Mouse (Mus musculus) liver, adult (tissue): Measurements from ENCODE around the gene Tmem37.

Experiments used
- GATA4 ChIP-seq: IDR thresholded peaks from 2 replicates; pipeline ENCODE4 v1.6.1; 2014; ENCODE audit warnings: mild to moderate bottlenecking, low read length; ENCODE audit not compliant: insufficient replicate concordance

Tmem37 gene

GRCm38 (mm10) chr1:120074931-120075330, 1.1 kb upstream of the Tmem37 start:
- no peak for TF ChIP-seq GATA4

- no peak for TF ChIP-seq GATA4
Measured at GRCm38 (mm10) chr1:120074307-120074702, 431 bp upstream of the Tmem37 start.

GRCm38 (mm10) chr1:120072900-120073299, 974 bp downstream of the Tmem37 start:
- TF ChIP-seq GATA4, result peak; percentile 41; the same call in 1 of the 2 replicates

GRCm38 (mm10) chr1:120071133-120071532, 2.7 kb downstream of the Tmem37 start:
- TF ChIP-seq GATA4, result no peak

- TF ChIP-seq GATA4, result no peak
Measured at GRCm38 (mm10) chr1:120070168-120070567, 3.7 kb downstream of the Tmem37 start.

- TF ChIP-seq GATA4, result no peak
Measured at GRCm38 (mm10) chr1:120069120-120069519, 4.8 kb downstream of the Tmem37 start.

- TF ChIP-seq GATA4, result no peak
Measured at GRCm38 (mm10) chr1:120066625-120067024, 7.2 kb downstream of the Tmem37 start.

GRCm38 (mm10) chr1:120066159-120066558, 7.7 kb downstream of the Tmem37 start:
- no peak for TF ChIP-seq GATA4

GRCm38 (mm10) chr1:120064036-120064682, 9.7 kb downstream of the Tmem37 start:
- no peak for TF ChIP-seq GATA4

- TF ChIP-seq GATA4, result no peak
Measured at GRCm38 (mm10) chr1:120062231-120062630, 11.6 kb downstream of the Tmem37 start.

GRCm38 (mm10) chr1:120060687-120061086, 13.2 kb downstream of the Tmem37 start:
- no peak for TF ChIP-seq GATA4

- TF ChIP-seq GATA4, result no peak
Measured at GRCm38 (mm10) chr1:120057674-120058430, 16.0 kb downstream of the Tmem37 start.

- peak; percentile 20; the same call in 1 of the 2 replicates for TF ChIP-seq GATA4
Measured at GRCm38 (mm10) chr1:120057044-120057443, 16.8 kb downstream of the Tmem37 start.

GRCm38 (mm10) chr1:120056236-120056635, 17.6 kb downstream of the Tmem37 start:
- TF ChIP-seq GATA4, result no peak

- no peak for TF ChIP-seq GATA4
Measured at GRCm38 (mm10) chr1:120055475-120055874, 18.4 kb downstream of the Tmem37 start.

- no peak for TF ChIP-seq GATA4
Measured at GRCm38 (mm10) chr1:120054997-120055396, 18.9 kb downstream of the Tmem37 start.
